8 mouse cellular contexts compared by ENCODE assay signal in genomic region chr13:115054783-115055182, GRCm38 (mm10). TPM values are rescaled to one million over a fixed set of nuclear protein-coding genes. Genes with fewer than 3 reads are reported as not detected.
DNase-seq lines count a peak whose midpoint lies in the region; ATAC-seq and TF ChIP-seq lines count a peak whose summit lies in the region.

No protein-coding gene starts in this region.

- peak overlapping the region; percentile 18; the same call in 1 of the 2 replicates for H3K4me2 ChIP-seq in neural tube, embryonic 12.5 days (replicated peaks)

- H3K9me3 ChIP-seq in neural tube, embryonic 12.5 days = no peaks in the 10 kb centered on the region

- no peak for DNase-seq in layer of hippocampus, adult 2 months (ENCODE audit: low spot score in 2 of 2)
- DNase-seq in layer of hippocampus, adult 18-20 months (ENCODE audit: low spot score in 2 of 2) = no peak
- peak; percentile 23 for DNase-seq in embryo, embryonic 9.5 days (ENCODE audit: extremely low spot score)
- DNase-seq in heart, postnatal 36 days = peak; percentile 13 to 26
- DNase-seq in MN1 (ENCODE audit: low spot score) = no peak
- no peak for DNase-seq in spleen, adult 12 weeks (ENCODE audit: low spot score)
- DNase-seq in adrenal gland, adult 2 months = no peak

- ATAC-seq in neural tube, embryonic 12.5 days (ENCODE audit: low FRiP score, low read depth) = no peak

- H3K4me3 ChIP-seq in layer of hippocampus, adult 2 months = peak overlapping the region; percentile 20; the same call in 1 of the 2 replicates
- H3K4me3 ChIP-seq in neural tube, embryonic 12.5 days = no peak overlapping the region

- TF ChIP-seq CTCF in layer of hippocampus, adult 2 months (conservative IDR thresholded peaks at IDR 0.05) = no peak

- no peaks in the 10 kb centered on the region for H3K36me3 ChIP-seq in neural tube, embryonic 12.5 days

- 24% methylated on average over 9 of the region's 9 CpGs for WGBS in neural tube, embryonic 12.5 days

- peak overlapping the region; percentile 43; the same call in 1 of the 2 replicates for H3K27ac ChIP-seq in layer of hippocampus, adult 2 months
- H3K27ac ChIP-seq in neural tube, embryonic 12.5 days = no peak overlapping the region

- H3K27me3 ChIP-seq in neural tube, embryonic 12.5 days (replicated peaks) = no peaks in the 10 kb centered on the region

- H3K9ac ChIP-seq in neural tube, embryonic 12.5 days = no peak overlapping the region

- H3K4me1 ChIP-seq in neural tube, embryonic 12.5 days = 0 out of 2 replicates have a peak, but pooled peaks cover 3% of the 10 kb centered on the region

- intact Hi-C loops in heart, postnatal 36 days (cut with DNase I) = no loop called here

RNA-seq across cellular contexts. Expression of gene Pelo, which starts 35.2 kb away (rescaled TPM):
- total RNA-seq in layer of hippocampus, adult 2 months (2021) = 10 to 100 TPM; 19.8 to 22.5 TPM
- 10 to 100 TPM; 20.3 to 23.3 TPM for total RNA-seq in layer of hippocampus, adult 18-20 months (2021)
- total RNA-seq in heart, postnatal 36 days (2021) = 10 to 100 TPM; 17.2 to 17.8 TPM
- polyA plus RNA-seq in neural tube, embryonic 12.5 days (2016; fragmentation: Nextera tagmentation; extraction: Ambion mirVana) = 4.1 and 5.2 TPM in 2 replicates
- total RNA-seq in adrenal gland, adult 2 months (2021) = 10 to 100 TPM; 24.7 to 24.9 TPM
- polyA plus RNA-seq in adrenal gland, adult 2 months (2012; rRNA removed) = 26.9 and 27.3 TPM in 2 replicates

RNA-seq across cellular contexts. Expression of gene Gm49395, which starts 46.9 kb away (rescaled TPM):
- total RNA-seq in layer of hippocampus, adult 2 months (2021) = 1 to 10 TPM; 1.5 to 4.1 TPM
- total RNA-seq in layer of hippocampus, adult 18-20 months (2021) = 1 to 10 TPM; 2.3 to 2.6 TPM
- total RNA-seq in heart, postnatal 36 days (2021) = 10 to 100 TPM; 10.5 to 11.9 TPM
- polyA plus RNA-seq in neural tube, embryonic 12.5 days (2016; fragmentation: Nextera tagmentation; extraction: Ambion mirVana) = 2.7 and 4.1 TPM in 2 replicates
- 1 to 10 TPM; 5.3 to 8.8 TPM for total RNA-seq in adrenal gland, adult 2 months (2021)
- 16.5 and 21.8 TPM in 2 replicates for polyA plus RNA-seq in adrenal gland, adult 2 months (2012; rRNA removed)

RNA-seq across cellular contexts. Expression of gene Itga1, which starts 47.0 kb away (rescaled TPM):
- 1 to 10 TPM; 5.3 to 7.1 TPM for total RNA-seq in layer of hippocampus, adult 2 months (2021)
- total RNA-seq in layer of hippocampus, adult 18-20 months (2021) = 1 to 10 TPM; 4.2 to 4.4 TPM
- 10 to 100 TPM; 38.2 to 42.4 TPM for total RNA-seq in heart, postnatal 36 days (2021)
- 7.1 and 8.0 TPM in 2 replicates for polyA plus RNA-seq in neural tube, embryonic 12.5 days (2016; fragmentation: Nextera tagmentation; extraction: Ambion mirVana)
- total RNA-seq in adrenal gland, adult 2 months (2021) = 10 to 100 TPM; 30.7 to 32.4 TPM
- polyA plus RNA-seq in adrenal gland, adult 2 months (2012; rRNA removed) = 3.6 and 3.8 TPM in 2 replicates

Comparison
In these comparisons a context has a peak if more than half of its experiments do, and no peak if none do; other contexts are left out.
1. DNase-seq: peak in embryo, embryonic 9.5 days (single experiment) and heart, postnatal 36 days (2 of 2); none in layer of hippocampus, adult 2 months (0 of 2), layer of hippocampus, adult 18-20 months (0 of 2), MN1 (single experiment), spleen, adult 12 weeks (single experiment) and adrenal gland, adult 2 months (single experiment).